Mouse (Mus musculus) liver, embryonic 12.5 days (tissue): ENCODE measurements around the gene Erp44. TPM values are rescaled to one million over a fixed set of nuclear protein-coding genes. Genes with fewer than 3 reads are reported as not detected.

Experiments
- ATAC-seq: fragments of 200-750 bp; cut with Nextera tagmentation; 2 replicates; pipeline ENCODE4 v1.8.0; 2017; ENCODE audit warnings: moderate number of reproducible peaks, mild to moderate bottlenecking, moderate library complexity
- H3K27ac ChIP-seq: fragments of 300-500 bp; sonication (generic); 2 replicates; pipeline ENCODE4 v1.5.1; 2016; ENCODE audit warnings: mild to moderate bottlenecking
- H3K27me3 ChIP-seq: fragments of 300-500 bp; sonication (generic); replicated peaks from 2 replicates; pipeline ENCODE4 v1.6.1; 2016; ENCODE audit warnings: mild to moderate bottlenecking, moderate library complexity
- H3K36me3 ChIP-seq: fragments of 300-500 bp; sonication (generic); 2 replicates; pipeline ENCODE4 v1.6.1; 2016; ENCODE audit warnings: mild to moderate bottlenecking, moderate library complexity
- H3K4me1 ChIP-seq: fragments of 300-500 bp; sonication (generic); 2 replicates; pipeline ENCODE4 v1.6.1; 2016
- H3K4me2 ChIP-seq: fragments of 300-500 bp; sonication (generic); 2 replicates; pipeline ENCODE4 v1.6.1; 2016; ENCODE audit warnings: mild to moderate bottlenecking, moderate library complexity
- H3K4me3 ChIP-seq: fragments of 300-500 bp; sonication (generic); 2 replicates; pipeline ENCODE4 v1.5.1; 2016; ENCODE audit warnings: mild to moderate bottlenecking, moderate library complexity
- H3K9ac ChIP-seq: fragments of 300-500 bp; sonication (generic); 2 replicates; pipeline ENCODE4 v1.6.1; 2016; ENCODE audit warnings: mild to moderate bottlenecking, moderate library complexity
- H3K9me3 ChIP-seq: fragments of 300-500 bp; sonication (generic); replicated peaks from 2 replicates; pipeline ENCODE4 v1.6.1; 2016; ENCODE audit warnings: mild to moderate bottlenecking, moderate library complexity
- WGBS: fragments of 180-500 bp; shearing (Covaris S2); methylation state at CpG from one replicate; pipeline ENCODE4 v1.1.7; 2016; ENCODE audit not compliant: insufficient replicate concordance; 5-methylcytosine and 5-hydroxymethylcytosine counted together
- polyA plus RNA-seq: library from polyadenylated mRNA; unstranded; fragments of >200 nt; fragmentation: Nextera tagmentation; extraction: Ambion mirVana; gene quantifications from 2 replicates; pipeline ENCODE4 v1.2.1, GENCODE M21; 2016

Erp44 gene
- 55.6 and 56.3 TPM in 2 replicates for polyA plus RNA-seq

DNA sequence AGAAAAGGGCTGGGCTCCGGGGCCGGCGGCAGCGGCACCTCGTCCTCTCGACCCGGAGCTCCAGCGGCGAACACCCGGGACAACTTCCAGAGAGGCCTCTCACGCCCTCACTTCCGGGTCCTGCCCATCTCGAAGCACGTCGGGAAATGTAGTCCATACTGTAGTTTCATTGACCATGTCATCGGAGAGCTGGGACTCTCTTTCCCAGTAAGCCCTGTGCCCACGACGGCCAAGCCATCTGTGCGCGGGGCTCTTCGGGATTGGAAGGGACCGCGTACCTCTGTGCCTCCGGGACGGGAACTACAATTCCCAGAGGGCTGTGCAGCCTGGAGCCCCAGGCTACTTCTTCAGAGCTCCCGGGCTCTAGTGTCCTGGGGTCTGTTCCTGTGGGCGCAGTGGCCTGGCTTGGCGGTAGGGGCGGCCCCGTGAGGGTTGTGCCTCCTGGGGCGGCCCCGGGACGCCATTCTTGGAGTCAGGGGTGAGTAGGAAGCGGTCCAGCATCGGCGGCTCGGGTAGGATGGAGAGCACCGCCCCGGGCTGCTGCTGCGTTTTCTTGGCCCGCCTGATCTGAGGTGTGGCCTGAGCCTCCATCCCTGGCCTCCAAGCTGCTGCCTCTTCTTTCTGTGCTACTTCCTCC, at the start of gene Erp44, which contains the start of gene Invs:
Gene Erp44 (minus strand): TSS at position 61 of the 637 bp plus-strand sequence.
Gene Invs (plus strand): TSS at position 263 of the 637 bp plus-strand sequence.
- Histone ChIP-seq H3K27ac (peak within 1 kb of the TSS; percentile 81), H3K4me1 (peaks cover 22% of the 10 kb centered on the region), H3K27me3 (no peaks in the 10 kb centered on the region), H3K36me3 (no peaks in the 10 kb centered on the region), H3K4me3 (peak within 1 kb of the TSS; percentile 89), H3K4me2 (peak within 1 kb of the TSS; percentile 88), H3K9me3 (no peaks in the 10 kb centered on the region), H3K9ac (peak within 1 kb of the TSS; percentile 93)
- WGBS: under 1% methylated on average over 41 of the region's 41 CpGs
- peak; percentile 100 for ATAC-seq

DNA sequence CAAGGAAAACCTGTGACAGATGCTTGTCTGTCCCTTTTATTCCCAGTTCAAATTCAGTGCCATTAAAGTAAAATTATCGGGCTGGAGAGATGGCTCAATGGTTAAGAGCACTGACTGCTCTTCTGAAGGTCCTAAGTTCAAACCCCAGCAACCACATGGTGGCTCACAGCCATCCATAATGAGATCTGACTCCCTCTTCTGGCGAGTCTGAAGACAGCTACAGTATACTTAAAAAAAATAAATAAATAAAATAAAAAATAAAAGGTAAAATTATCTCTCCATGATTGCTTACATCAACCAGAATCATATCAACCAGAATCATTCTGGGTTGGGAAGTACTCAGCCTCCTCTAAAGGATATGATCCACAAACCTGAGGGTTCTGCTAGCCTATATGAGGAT, 48.7 kb upstream of the Erp44 start:
- ATAC-seq: no peak
- Histone ChIP-seq H3K4me3 (no peak overlapping the region), H3K27ac (no peak overlapping the region), H3K4me1 (no peaks in the 10 kb centered on the region), H3K27me3 (no peaks in the 10 kb centered on the region), H3K36me3 (no peaks in the 10 kb centered on the region), H3K9me3 (no peaks in the 10 kb centered on the region), H3K9ac (no peak overlapping the region), H3K4me2 (no peak overlapping the region)
- 48% methylated on average over 2 of the region's 2 CpGs for WGBS

DNA sequence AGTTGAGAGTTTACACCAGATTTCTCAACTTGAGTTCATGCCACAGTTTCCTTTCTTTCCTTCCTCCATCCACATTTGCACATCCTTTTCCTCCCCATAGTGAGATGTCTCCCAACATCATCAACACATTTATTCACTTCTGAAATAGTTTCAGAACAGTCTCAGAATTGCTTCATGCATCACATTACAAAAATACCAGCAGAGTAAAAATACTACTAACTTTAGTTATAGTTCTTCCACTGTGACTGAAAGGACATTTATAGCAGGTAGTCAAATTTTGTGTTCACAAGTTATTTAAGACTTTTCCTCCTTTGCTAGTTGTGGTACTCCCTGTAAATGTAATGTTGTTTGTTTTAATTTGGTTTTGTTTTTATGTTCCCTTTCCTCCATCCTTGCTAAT, 47.8 kb upstream of the Erp44 start:
- Histone ChIP-seq H3K4me3 (no peak overlapping the region), H3K27ac (no peak overlapping the region), H3K9me3 (no peaks in the 10 kb centered on the region), H3K36me3 (no peaks in the 10 kb centered on the region), H3K4me2 (no peak overlapping the region), H3K27me3 (no peaks in the 10 kb centered on the region), H3K9ac (no peak overlapping the region), H3K4me1 (no peaks in the 10 kb centered on the region)
- no peak for ATAC-seq

DNA sequence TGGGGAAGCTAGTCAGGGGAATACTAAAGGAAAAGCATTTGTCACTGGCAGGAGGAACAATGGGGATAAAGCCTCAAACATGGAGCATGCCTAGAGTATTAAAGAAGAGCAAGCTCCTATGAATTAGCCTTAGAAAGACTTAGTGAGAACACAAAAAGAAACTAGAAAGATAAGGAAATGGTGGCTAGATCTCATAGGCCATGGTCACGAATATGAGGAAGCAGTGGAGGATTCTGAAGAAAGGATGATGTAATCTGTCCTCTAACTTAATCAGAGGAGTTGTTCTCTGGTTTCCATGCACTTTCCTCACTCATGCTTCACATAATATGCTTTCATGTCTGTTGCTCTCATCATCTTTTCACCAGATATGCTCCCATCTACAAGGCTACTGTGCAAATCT, 42.7 kb upstream of the Erp44 start:
- Histone ChIP-seq H3K27ac (no peak overlapping the region), H3K27me3 (no peaks in the 10 kb centered on the region), H3K4me1 (no peaks in the 10 kb centered on the region), H3K9ac (no peak overlapping the region), H3K4me3 (no peak overlapping the region), H3K9me3 (no peaks in the 10 kb centered on the region), H3K4me2 (no peak overlapping the region), H3K36me3 (no peaks in the 10 kb centered on the region)
- ATAC-seq: no peak
- 16% methylated on average over 1 of the region's 1 CpGs for WGBS

DNA sequence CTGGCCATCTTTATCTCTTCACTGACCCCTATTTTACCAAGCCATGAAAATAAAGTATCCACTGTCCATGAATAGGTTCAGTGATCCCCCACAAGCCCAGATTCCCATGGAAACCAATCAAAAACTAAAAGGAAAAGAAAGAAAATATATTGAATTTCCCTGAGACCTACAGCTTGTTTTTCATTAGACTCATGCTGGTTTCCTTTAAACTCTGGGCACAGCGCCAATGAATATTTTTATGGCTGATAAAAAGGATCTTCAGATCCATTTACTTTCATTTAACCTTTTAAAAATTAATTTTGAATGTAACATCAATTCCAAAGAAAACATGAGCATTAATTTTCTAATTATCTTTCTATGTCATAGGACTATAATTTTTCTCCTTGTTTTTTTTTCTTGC, 41.9 kb upstream of the Erp44 start:
- Histone ChIP-seq H3K27me3 (no peaks in the 10 kb centered on the region), H3K36me3 (no peaks in the 10 kb centered on the region), H3K4me1 (no peaks in the 10 kb centered on the region), H3K9ac (no peak overlapping the region), H3K27ac (no peak overlapping the region), H3K4me2 (no peak overlapping the region), H3K4me3 (no peak overlapping the region), H3K9me3 (no peaks in the 10 kb centered on the region)
- 63% methylated on average over 1 of the region's 1 CpGs for WGBS
- no peak for ATAC-seq

DNA sequence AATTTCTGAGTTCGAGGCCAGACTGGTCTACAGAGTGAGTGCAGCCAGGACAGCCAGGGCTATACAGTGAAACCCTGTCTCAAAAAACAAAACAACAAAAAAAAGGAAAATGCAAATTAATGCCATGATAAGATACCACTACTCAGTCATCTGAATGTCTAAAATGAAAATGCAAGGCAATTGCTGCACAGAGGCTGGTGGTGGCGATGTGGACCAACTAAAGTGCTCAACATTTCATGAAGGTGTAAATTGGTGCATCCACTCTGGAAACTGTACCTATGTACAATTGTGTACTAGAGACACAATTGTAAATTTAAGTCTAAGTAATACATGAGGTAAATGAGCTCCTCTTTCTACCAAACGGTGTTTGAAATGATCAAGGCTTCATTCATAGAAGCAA, 36.7 kb upstream of the Erp44 start:
- Histone ChIP-seq H3K36me3 (no peaks in the 10 kb centered on the region), H3K27me3 (no peaks in the 10 kb centered on the region), H3K4me1 (no peaks in the 10 kb centered on the region), H3K4me2 (no peak overlapping the region), H3K9me3 (no peaks in the 10 kb centered on the region), H3K9ac (no peak overlapping the region), H3K4me3 (no peak overlapping the region), H3K27ac (no peak overlapping the region)
- 76% methylated on average over 3 of the region's 3 CpGs for WGBS
- no peak for ATAC-seq

DNA sequence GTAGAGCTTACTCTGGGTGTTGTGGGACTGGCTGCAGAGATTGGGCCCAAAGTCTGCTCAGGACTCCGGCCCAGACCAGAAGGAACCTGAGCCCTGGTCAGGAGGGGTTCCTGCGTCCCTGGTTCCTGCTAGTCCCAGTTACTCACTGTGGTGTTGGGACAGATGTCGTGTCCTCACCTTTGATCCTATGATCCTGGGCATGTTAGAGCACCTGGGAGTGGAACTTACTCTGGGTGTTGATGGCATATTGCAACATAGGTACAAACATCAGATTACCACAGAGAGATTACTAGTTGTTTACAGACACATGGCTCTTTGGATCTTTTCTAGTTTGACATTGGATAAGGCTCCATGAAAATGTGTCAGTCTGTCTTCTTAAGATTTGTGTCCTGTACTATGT, 35.5 kb upstream of the Erp44 start:
- H3K4me3 ChIP-seq: no peak overlapping the region
- no peak overlapping the region for H3K4me2 ChIP-seq
- no peak overlapping the region for H3K27ac ChIP-seq
- H3K27me3 ChIP-seq: no peaks in the 10 kb centered on the region
- ATAC-seq: peak; percentile 55
- H3K4me1 ChIP-seq: no peaks in the 10 kb centered on the region
- 76% methylated on average over 3 of the region's 3 CpGs for WGBS
- H3K9me3 ChIP-seq: no peaks in the 10 kb centered on the region
- H3K36me3 ChIP-seq: 0 out of 2 replicates have a peak, but pooled peaks cover 3% of the 10 kb centered on the region
- no peak overlapping the region for H3K9ac ChIP-seq

DNA sequence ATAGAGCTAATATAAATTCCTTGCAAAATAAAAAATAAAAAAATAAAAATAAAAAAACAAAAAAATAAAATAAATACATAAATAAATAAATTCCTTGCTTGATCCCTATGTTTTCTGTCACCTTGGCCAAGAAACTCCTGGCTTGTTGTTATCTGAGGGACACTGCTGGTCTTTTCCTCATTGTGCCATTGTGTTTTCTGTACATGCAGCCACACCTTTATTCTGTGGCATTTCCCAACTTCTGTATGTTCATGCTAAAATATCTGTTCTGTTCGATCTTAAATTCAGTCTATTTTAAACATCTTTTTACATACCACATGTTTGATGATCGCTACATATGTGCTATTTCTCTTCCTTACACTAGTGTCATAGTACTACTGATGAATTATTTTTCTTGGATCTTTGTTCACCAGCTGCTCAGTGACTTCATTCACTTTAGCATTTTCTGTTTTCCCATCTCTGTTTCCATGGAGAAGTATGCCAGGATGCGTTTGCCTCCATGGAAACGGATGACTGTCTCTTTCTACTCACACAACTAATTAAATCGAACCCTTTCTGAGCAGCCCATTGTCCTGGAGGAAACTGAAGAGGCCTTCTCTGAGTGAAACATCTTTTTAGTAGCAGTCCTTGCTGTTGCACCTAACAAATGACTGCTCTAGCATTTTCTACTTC, 7.9 kb upstream of the Erp44 start:
- Histone ChIP-seq H3K4me2 (no peak overlapping the region), H3K27ac (no peak overlapping the region), H3K9ac (no peak overlapping the region), H3K4me1 (no peaks in the 10 kb centered on the region), H3K27me3 (no peaks in the 10 kb centered on the region), H3K36me3 (peaks cover 8% of the 10 kb centered on the region), H3K9me3 (no peaks in the 10 kb centered on the region), H3K4me3 (no peak overlapping the region)
- ATAC-seq: no peak
- WGBS: 77% methylated on average over 5 of the region's 5 CpGs

DNA sequence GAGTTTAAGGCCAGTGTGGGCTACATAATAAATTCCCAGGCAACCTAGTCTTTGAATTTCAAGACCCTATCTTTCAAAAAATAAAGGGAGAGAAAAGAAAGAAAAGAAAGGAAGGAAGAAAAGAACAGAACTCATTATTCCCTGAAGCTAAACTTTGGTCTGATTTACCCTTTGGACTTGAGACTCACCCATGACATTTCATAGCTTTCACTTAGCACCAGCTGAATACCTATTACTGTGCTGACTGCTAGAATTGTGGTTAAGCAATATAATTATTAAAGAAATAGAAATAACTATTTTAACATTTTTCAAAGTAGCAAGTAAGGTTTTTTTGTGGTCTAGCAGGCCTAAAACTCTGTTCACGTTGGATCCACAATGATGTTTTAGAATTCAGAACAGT, 1.8 kb upstream of the Erp44 start:
- 81% methylated on average over 1 of the region's 1 CpGs for WGBS
- no peak overlapping the region for H3K27ac ChIP-seq
- H3K9me3 ChIP-seq: no peaks in the 10 kb centered on the region
- ATAC-seq: no peak
- no peak overlapping the region for H3K9ac ChIP-seq
- no peaks in the 10 kb centered on the region for H3K27me3 ChIP-seq
- H3K36me3 ChIP-seq: no peaks in the 10 kb centered on the region
- H3K4me1 ChIP-seq: peaks cover 22% of the 10 kb centered on the region
- no peak overlapping the region for H3K4me2 ChIP-seq
- H3K4me3 ChIP-seq: no peak overlapping the region

DNA sequence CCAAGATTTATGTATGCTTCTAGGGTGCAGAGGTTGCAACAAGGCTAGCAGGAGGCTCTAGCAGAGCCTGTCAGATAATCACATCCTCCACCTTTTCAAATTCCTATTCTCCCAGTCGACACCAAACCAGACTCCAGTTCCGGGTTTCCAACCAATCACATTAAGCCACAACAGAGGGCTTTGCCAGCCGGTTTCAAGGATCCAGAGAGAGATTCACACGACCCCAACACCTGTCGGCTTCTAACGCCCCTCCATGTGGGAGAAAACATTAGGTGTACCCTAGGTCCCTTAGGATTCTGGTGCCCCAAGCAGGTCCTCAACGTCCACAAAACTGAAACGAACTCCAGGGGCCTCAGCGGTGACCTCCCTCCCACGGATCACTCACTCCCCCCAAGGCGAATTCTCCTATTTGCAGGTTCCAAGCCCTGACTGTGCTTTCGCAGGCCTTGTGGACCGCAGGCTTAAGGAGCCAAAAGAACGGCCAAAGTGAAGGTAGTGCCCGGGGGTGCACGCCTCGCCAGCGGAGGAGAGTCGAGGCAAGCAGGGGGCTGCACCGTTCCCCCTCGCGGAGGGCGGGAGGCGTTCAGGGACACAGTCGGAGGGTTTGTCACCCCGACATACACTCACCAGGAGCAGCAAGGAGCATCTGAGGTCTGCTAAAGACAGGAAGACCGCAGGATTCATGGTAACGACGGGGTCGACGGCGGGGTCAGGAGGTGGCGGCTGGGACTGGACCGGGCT, 431 bp downstream of the Erp44 start:
- H3K9ac ChIP-seq: peak overlapping the region; percentile 93
- no peaks in the 10 kb centered on the region for H3K36me3 ChIP-seq
- H3K27ac ChIP-seq: peak overlapping the region; percentile 81
- no peaks in the 10 kb centered on the region for H3K9me3 ChIP-seq
- under 1% methylated on average over 34 of the region's 34 CpGs for WGBS
- H3K4me1 ChIP-seq: peaks cover 22% of the 10 kb centered on the region
- H3K27me3 ChIP-seq: no peaks in the 10 kb centered on the region
- H3K4me2 ChIP-seq: peak overlapping the region; percentile 88
- H3K4me3 ChIP-seq: peak overlapping the region; percentile 89
- ATAC-seq: peak; percentile 42

DNA sequence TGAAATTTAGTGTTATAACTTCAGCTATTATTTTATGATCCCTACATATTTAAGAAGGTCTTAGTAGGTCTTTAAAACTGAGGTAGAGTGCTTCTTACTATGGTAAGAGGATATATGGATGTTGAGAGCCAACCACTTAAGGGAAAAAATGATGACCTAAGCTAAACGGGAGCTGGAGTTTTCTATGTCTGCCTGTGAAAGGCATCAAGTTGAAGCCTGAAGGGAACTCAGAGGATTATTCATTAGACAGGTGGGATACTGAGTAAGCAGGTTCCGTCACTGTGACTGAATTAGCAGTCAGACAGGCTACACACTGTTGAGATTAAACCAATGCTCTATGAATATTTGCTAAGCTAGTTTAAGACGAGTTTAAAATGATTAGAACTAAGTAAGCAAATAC, 2.3 kb downstream of the Erp44 start:
- H3K36me3 ChIP-seq: no peaks in the 10 kb centered on the region
- no peaks in the 10 kb centered on the region for H3K9me3 ChIP-seq
- H3K4me2 ChIP-seq: no peak overlapping the region
- H3K4me1 ChIP-seq: peaks cover 27% of the 10 kb centered on the region
- H3K27ac ChIP-seq: no peak overlapping the region
- 73% methylated on average over 3 of the region's 3 CpGs for WGBS
- H3K9ac ChIP-seq: no peak overlapping the region
- no peaks in the 10 kb centered on the region for H3K27me3 ChIP-seq
- no peak overlapping the region for H3K4me3 ChIP-seq
- no peak for ATAC-seq

DNA sequence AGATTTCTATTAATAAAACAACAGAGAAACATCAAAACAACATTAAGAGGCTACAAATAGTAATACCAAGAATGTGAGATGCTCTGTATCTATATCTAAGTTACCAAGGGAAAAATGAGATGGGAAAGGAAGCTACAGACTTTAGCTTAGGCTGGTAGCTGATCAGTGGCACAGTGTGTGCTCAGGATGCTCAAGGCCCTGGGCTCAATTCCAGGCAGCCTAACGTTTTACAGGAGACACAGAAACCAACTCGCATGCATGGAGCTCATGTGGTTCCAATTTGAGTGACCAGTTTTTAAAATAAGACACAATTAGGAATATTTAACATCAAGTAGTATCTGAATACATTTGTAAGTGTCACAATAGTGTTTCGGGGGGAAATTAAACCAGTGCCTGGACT, 3.6 kb downstream of the Erp44 start:
- peaks cover 28% of the 10 kb centered on the region for H3K4me1 ChIP-seq
- no peak overlapping the region for H3K9ac ChIP-seq
- H3K36me3 ChIP-seq: no peaks in the 10 kb centered on the region
- no peak overlapping the region for H3K4me2 ChIP-seq
- ATAC-seq: no peak
- H3K4me3 ChIP-seq: no peak overlapping the region
- WGBS: 79% methylated on average over 3 of the region's 3 CpGs
- H3K27ac ChIP-seq: no peak overlapping the region
- H3K27me3 ChIP-seq: no peaks in the 10 kb centered on the region
- no peaks in the 10 kb centered on the region for H3K9me3 ChIP-seq
